ENCODE assay signal across 18 mouse cellular contexts in genomic region chr12:51437541-51437940, GRCm38 (mm10).
"Had no signal": no experiment of that assay in that cellular context is flagged by ENCODE, and none has a peak within 500 bp of the region (broad histone marks: within the 10 kb centered on the region; RNA-seq: fewer than 3 reads in every experiment).

No protein-coding gene starts in this region.

- ATAC-seq: midbrain, embryonic 16.5 days had no signal

- H3K4me3 ChIP-seq: layer of hippocampus, adult 2 months; liver, embryonic 13.5 days; midbrain, embryonic 12.5 days; myocyte; neural tube, embryonic 13.5 days; stomach, embryonic 15.5 days had no signal

- DNase-seq: kidney, adult 9 months; kidney, postnatal 14 days; layer of hippocampus, adult 9-11 months; liver, embryonic 13.5 days; lung, adult 2 months; lung, postnatal 14 days; lung, postnatal 4 days; retina, postnatal 1 day; right cerebral cortex, postnatal 25 days; spleen, adult 18-20 months; thymus, adult 18-20 months; thymus, postnatal 4 days had no signal

- H3K27ac ChIP-seq: layer of hippocampus, adult 2 months; liver, embryonic 13.5 days; midbrain, embryonic 12.5 days; neural tube, embryonic 13.5 days; stomach, embryonic 15.5 days had no signal

- H3K27me3 ChIP-seq: liver, embryonic 13.5 days; midbrain, embryonic 12.5 days; neural tube, embryonic 13.5 days; stomach, embryonic 15.5 days had no signal

- H3K4me2 ChIP-seq: liver, embryonic 13.5 days; midbrain, embryonic 12.5 days; neural tube, embryonic 13.5 days; stomach, embryonic 15.5 days had no signal

- H3K9me3 ChIP-seq: liver, embryonic 13.5 days; midbrain, embryonic 12.5 days; neural tube, embryonic 13.5 days; stomach, embryonic 15.5 days had no signal

- H3K4me1 ChIP-seq: liver, embryonic 13.5 days; midbrain, embryonic 12.5 days; neural tube, embryonic 13.5 days; stomach, embryonic 15.5 days had no signal

- H3K9ac ChIP-seq: liver, embryonic 13.5 days; midbrain, embryonic 12.5 days; neural tube, embryonic 13.5 days; stomach, embryonic 15.5 days had no signal
